Mouse (Mus musculus) liver, embryonic 11.5 days (tissue): ENCODE results near the gene Acaca. TPM values are rescaled to one million over a fixed set of nuclear protein-coding genes. Genes with fewer than 3 reads are reported as not detected.
"Not testable (repeated sequence)": the region's sequence is repeated elsewhere in the genome, so short reads cannot be mapped to it uniquely, and the experiment has no call there.

Experiments
- ATAC-seq: fragments of 200-750 bp; cut with Nextera tagmentation; replicated peaks from 2 replicates; pipeline ENCODE4 v1.8.0; 2017; ENCODE audit warnings: moderate number of reproducible peaks, mild to moderate bottlenecking, moderate TSS enrichment, moderate library complexity; ENCODE audit not compliant: low FRiP score
- DNase-seq: peaks from one replicate; pipeline ENCODE4 v3.0.0-alpha.2; 2017; ENCODE audit warnings: low spot score
- H3K27ac ChIP-seq: fragments of 300-500 bp; sonication (generic); 2 replicates; pipeline ENCODE4 v1.5.1; 2014; ENCODE audit warnings: mild to moderate bottlenecking, low read depth, low read length, control low read depth
- H3K27me3 ChIP-seq: fragments of 300-500 bp; sonication (generic); replicated peaks from 2 replicates; pipeline ENCODE4 v1.6.1; 2014; ENCODE audit warnings: low read length, mixed read lengths; ENCODE audit not compliant: control insufficient read depth, insufficient read depth
- H3K36me3 ChIP-seq: fragments of 300-500 bp; sonication (generic); 2 replicates; pipeline ENCODE4 v1.6.1; 2014; ENCODE audit warnings: mild to moderate bottlenecking, low read length, moderate library complexity, mixed read lengths; ENCODE audit not compliant: control insufficient read depth, insufficient read depth
- H3K4me1 ChIP-seq: fragments of 300-500 bp; sonication (generic); replicated peaks from 2 replicates; pipeline ENCODE4 v1.6.1; 2014; ENCODE audit warnings: low read length, mixed read lengths; ENCODE audit not compliant: control insufficient read depth, insufficient read depth
- H3K4me2 ChIP-seq: fragments of 300-500 bp; sonication (generic); 2 replicates; pipeline ENCODE4 v1.6.1; 2014; ENCODE audit warnings: mild to moderate bottlenecking, control low read depth, moderate library complexity
- H3K4me3 ChIP-seq: fragments of 300-500 bp; sonication (generic); 2 replicates; pipeline ENCODE4 v1.5.1; 2014; ENCODE audit warnings: low read depth, low read length, control low read depth
- H3K9ac ChIP-seq: fragments of 300-500 bp; sonication (generic); 2 replicates; pipeline ENCODE4 v1.6.1; 2014; ENCODE audit warnings: low read depth, low read length, control low read depth
- H3K9me3 ChIP-seq: fragments of 300-500 bp; sonication (generic); 2 replicates; pipeline ENCODE4 v1.6.1; 2016; ENCODE audit warnings: low read length, inconsistent platforms, mixed read lengths; ENCODE audit not compliant: control insufficient read depth
- WGBS: fragments of 180-500 bp; shearing (Covaris S2); extraction: QIAGEN DNeasy Blood & Tissue Kit; methylation state at CpG from one replicate; pipeline ENCODE4 v1.1.7; 2014; 5-methylcytosine and 5-hydroxymethylcytosine counted together
- polyA plus RNA-seq: library from polyadenylated mRNA; unstranded; fragments of >200 nt; fragmentation: Nextera tagmentation; extraction: Ambion mirVana; gene quantifications from 2 replicates; pipeline ENCODE4 v1.2.1, GENCODE M21; 2014

The Acaca gene
- polyA plus RNA-seq, 1 experiment from 2014 or later, result 17.0 TPM

DNA sequence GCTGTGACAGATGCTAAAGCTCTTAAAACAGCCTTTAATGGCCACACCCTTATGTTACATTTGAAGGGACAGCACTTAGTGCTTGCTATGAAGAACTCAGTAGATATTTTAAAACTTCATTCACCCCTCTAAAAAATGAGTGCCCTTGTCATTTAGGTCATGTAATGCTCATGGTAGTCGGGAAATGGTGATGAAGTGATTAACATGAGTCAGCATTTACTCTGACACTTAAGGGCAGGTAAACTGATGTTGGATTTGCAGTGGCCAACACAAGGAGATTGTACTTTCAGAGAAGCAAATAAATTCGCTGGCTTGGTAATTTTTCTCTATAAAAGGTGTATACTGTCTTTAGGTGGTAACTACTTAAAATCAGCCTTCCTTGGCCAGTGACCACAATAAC is 166.9 kb downstream of the Acaca start:
- ATAC-seq (no peak), DNase-seq (no peak)
- no peak overlapping the region for H3K4me3 ChIP-seq
- H3K27me3 ChIP-seq, result no peaks in the 10 kb centered on the region
- no peaks in the 10 kb centered on the region for H3K36me3 ChIP-seq
- no peak overlapping the region for H3K27ac ChIP-seq
- no peak overlapping the region for H3K4me2 ChIP-seq
- no peaks in the 10 kb centered on the region for H3K9me3 ChIP-seq
- no peak overlapping the region for H3K9ac ChIP-seq
- WGBS, result 78% methylated on average over 2 of the region's 2 CpGs
- H3K4me1 ChIP-seq, result no peaks in the 10 kb centered on the region

DNA sequence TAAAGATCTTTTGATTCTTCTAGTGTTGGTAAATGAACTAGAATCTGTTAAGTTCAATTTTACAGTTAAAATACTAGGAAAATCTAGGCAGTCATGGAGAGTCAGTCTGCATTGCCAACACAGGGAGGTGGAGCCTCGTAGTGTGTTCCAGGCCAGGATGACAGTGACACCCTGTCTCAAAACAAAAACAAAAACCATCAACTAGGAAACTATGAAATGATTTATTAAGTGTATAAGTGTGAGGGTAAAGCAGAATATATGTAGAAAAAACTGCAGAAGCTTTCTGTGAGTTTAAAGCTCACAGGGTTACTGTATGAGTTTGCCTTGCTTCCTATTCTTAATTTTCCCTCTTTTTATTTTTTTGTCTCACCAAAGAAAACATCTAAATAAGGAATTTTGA is 176.0 kb downstream of the Acaca start:
- Histone ChIP-seq H3K4me2 (no peak overlapping the region), H3K27ac (no peak overlapping the region), H3K9me3 (no peaks in the 10 kb centered on the region), H3K36me3 (peaks cover 4% of the 10 kb centered on the region; the same call in 1 of the 2 replicates), H3K27me3 (no peaks in the 10 kb centered on the region), H3K9ac (no peak overlapping the region), H3K4me1 (no peaks in the 10 kb centered on the region), H3K4me3 (no peak overlapping the region)
- no peak for ATAC-seq
- 92% methylated on average over 1 of the region's 1 CpGs for WGBS
- no peak for DNase-seq

DNA sequence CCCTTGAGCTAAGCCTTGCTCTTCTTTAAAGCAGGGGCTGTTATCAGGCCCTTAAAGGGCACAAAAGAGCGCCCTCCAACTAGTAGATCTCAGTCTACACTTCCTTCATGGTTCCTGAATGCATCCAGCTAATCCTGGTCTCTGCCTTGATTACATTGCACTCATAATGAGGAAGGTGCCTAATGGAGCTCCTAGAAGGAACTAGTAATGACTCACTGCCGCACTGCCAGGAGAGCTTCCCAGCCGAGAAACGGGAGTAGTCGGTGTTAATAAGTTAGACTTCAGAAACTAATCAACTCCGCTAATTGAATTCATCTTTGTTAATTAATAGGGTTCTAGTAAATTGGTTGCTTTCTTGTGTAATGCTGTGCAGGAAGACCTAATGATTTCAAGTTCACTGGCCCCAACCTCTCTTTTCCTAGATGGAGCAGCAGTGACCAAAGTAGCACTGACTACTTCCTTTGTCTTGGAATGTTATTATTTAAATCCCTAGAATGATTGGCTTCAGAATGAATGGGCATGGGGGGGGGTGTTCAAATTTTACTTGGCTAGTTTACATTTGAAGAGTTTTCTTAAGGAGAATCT is 176.8 kb downstream of the Acaca start:
- Histone ChIP-seq H3K4me2 (no peak overlapping the region), H3K4me1 (no peaks in the 10 kb centered on the region), H3K27ac (no peak overlapping the region), H3K4me3 (no peak overlapping the region), H3K27me3 (no peaks in the 10 kb centered on the region), H3K9ac (no peak overlapping the region), H3K9me3 (no peaks in the 10 kb centered on the region), H3K36me3 (peaks cover 4% of the 10 kb centered on the region; the same call in 1 of the 2 replicates)
- no peak for ATAC-seq
- DNase-seq, result no peak
- 95% methylated on average over 6 of the region's 6 CpGs for WGBS

DNA sequence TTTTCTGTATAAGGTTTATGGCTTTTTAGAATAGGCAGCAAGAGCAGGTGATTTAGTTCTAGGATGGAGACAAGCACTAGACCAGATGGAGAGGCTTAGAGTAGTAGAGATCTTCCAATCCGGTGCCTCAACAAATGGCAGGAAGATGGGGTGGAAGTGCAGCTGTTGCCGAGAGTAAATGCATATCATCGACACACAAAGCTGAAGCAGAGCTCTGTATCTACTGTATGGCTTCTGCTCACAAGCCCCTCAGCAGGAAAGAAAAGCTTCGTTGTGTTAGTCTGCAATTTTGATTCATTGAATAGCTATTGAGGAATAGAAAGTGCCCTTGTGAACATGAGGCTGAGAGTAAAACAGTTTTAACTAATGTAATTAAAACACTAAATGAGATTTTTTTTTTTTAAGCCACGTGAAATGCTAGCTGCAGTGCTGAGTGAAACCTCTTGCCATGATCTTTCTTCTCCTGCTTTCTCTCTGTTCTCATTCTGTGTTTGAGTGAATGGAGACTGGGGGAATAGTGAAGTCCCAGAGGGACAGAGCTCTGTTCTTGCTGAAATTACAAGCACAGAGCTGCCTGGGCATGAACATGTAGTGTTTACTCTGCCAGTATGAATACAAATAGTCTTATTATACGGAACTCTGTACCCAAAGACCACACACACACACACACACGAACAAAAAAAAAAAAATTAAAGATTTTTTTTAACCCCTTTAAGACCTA is 194.7 kb downstream of the Acaca start:
- Histone ChIP-seq H3K36me3 (no peaks in the 10 kb centered on the region), H3K4me2 (no peak overlapping the region), H3K9ac (no peak overlapping the region), H3K9me3 (no peaks in the 10 kb centered on the region), H3K27ac (no peak overlapping the region), H3K4me1 (no peaks in the 10 kb centered on the region), H3K27me3 (no peaks in the 10 kb centered on the region), H3K4me3 (no peak overlapping the region)
- ATAC-seq (no peak), DNase-seq (no peak)
- 84% methylated on average over 7 of the region's 7 CpGs for WGBS

DNA sequence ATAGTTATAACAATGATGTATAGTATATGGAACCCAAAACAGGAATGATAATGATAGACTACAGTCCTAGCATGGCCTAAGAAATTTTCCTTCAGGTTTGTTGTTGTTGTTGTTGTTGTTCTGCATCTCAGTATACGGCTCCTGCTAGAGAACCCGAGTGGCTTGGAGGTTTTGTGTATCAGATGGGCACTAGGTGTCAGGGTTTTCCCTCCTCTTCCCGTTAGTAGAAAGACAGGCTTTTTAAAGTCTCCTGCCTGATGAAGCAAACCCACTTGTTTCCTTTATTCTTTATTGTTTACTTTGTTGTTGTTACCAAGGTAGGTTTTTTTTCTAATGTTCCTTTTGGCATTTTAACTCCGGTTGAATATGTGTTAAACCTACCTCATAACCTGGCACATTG is 197.6 kb downstream of the Acaca start:
- 84% methylated on average over 4 of the region's 4 CpGs for WGBS
- no peaks in the 10 kb centered on the region for H3K9me3 ChIP-seq
- H3K27me3 ChIP-seq, result no peaks in the 10 kb centered on the region
- no peak overlapping the region for H3K4me3 ChIP-seq
- no peak for DNase-seq
- ATAC-seq, result no peak
- no peak overlapping the region for H3K27ac ChIP-seq
- H3K36me3 ChIP-seq, result no peaks in the 10 kb centered on the region
- no peak overlapping the region for H3K4me2 ChIP-seq
- H3K4me1 ChIP-seq, result no peaks in the 10 kb centered on the region
- H3K9ac ChIP-seq, result no peak overlapping the region

DNA sequence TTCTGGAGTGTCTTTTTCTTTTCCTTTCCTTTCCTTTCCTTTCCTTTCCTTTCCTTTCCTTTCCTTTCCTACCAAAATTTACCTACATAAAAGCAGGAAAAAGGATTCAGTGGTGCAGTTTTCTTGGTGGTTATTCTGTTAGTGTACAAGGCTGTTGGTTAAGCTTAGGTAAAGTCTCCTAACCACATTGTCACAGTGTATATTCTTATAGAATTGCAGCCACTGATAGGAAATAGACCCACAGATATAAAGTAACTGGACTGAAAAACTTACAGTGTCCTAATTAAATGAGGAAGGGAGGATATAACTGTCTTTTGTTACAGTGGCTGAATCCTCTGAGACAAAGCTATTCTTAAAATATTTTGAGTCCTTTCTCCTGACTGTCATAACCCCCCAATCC is 202.9 kb downstream of the Acaca start:
- Histone ChIP-seq H3K27ac (no peak overlapping the region), H3K9me3 (no peaks in the 10 kb centered on the region), H3K4me1 (no peaks in the 10 kb centered on the region), H3K27me3 (no peaks in the 10 kb centered on the region), H3K9ac (no peak overlapping the region), H3K4me3 (no peak overlapping the region), H3K36me3 (no peaks in the 10 kb centered on the region), H3K4me2 (no peak overlapping the region)
- no peak for ATAC-seq
- no peak for DNase-seq

DNA sequence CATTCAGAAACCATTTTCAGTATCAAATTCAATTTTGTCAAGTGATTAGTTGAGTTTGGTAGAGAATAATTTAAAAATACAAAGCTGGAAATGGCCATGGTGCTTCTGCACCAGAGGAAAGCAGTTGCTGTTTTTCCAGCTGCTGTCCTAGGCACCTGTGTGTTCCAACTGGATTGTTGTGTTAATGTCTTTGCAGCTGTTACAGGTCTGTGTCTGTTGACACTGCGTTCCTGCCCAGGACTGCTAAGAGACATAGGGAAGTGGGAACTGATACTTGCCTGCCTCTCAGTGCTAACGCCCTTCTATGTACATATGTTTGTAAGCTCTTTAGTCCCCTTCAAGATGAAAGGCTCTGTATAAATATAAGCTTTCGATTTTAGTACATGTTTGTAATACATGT is 203.4 kb downstream of the Acaca start:
- no peak overlapping the region for H3K27ac ChIP-seq
- H3K9me3 ChIP-seq, result no peaks in the 10 kb centered on the region
- no peak for ATAC-seq
- no peaks in the 10 kb centered on the region for H3K4me1 ChIP-seq
- no peak for DNase-seq
- H3K9ac ChIP-seq, result no peak overlapping the region
- no peaks in the 10 kb centered on the region for H3K36me3 ChIP-seq
- no peak overlapping the region for H3K4me3 ChIP-seq
- no peak overlapping the region for H3K4me2 ChIP-seq
- 81% methylated on average over 3 of the region's 3 CpGs for WGBS
- no peaks in the 10 kb centered on the region for H3K27me3 ChIP-seq

DNA sequence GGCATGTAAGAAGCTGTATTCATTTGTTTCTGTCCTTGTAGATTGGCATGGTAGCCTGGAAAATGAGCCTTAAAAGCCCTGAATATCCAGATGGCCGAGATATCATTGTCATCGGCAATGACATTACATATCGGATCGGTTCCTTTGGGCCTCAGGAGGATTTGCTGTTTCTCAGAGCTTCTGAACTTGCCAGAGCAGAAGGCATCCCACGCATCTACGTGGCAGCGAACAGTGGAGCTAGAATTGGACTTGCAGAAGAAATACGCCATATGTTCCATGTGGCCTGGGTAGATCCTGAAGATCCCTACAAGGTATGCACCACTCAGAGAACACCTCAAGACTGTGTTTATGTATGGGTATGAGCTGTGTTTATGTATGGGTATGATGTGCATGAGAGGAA is 208.8 kb downstream of the Acaca start:
- not testable (repeated sequence) for H3K4me1 ChIP-seq, H3K27ac ChIP-seq, H3K9me3 ChIP-seq, H3K36me3 ChIP-seq, H3K4me2 ChIP-seq, ATAC-seq, H3K27me3 ChIP-seq, H3K4me3 ChIP-seq, H3K9ac ChIP-seq, DNase-seq
- WGBS, result 90% methylated on average over 5 of the region's 8 CpGs

DNA sequence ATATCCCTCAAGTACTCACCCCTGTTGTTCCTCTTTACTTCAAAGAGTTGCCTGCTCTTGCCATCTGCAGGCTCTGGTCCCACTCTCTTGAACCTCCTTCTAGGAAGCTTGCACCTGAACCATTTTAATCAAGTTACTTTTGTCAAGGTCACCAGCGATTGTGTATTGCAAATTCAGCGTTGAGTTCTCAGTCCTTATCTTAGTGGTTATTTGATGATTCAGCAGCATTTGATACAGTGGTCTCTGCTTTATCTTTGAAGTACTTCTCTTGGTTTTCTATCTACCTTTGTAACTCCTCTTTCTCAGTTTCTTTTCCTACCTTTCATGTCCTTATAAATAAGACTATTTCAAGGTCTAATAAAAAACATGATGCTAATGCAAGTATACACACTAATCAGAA is 211.2 kb downstream of the Acaca start:
- Histone ChIP-seq H3K4me3 (no peak overlapping the region), H3K27me3 (no peaks in the 10 kb centered on the region), H3K36me3 (no peaks in the 10 kb centered on the region; the same call in 1 of the 2 replicates), H3K9ac (no peak overlapping the region), H3K4me1 (0 out of 2 replicates have a peak, but pooled peaks cover 3% of the 10 kb centered on the region), H3K4me2 (no peak overlapping the region), H3K27ac (no peak overlapping the region), H3K9me3 (no peaks in the 10 kb centered on the region)
- DNase-seq (no peak), ATAC-seq (no peak)
- WGBS, result 40% methylated on average over 2 of the region's 2 CpGs
